9 mouse cellular contexts compared by ENCODE assay signal in the genomic region with DNA sequence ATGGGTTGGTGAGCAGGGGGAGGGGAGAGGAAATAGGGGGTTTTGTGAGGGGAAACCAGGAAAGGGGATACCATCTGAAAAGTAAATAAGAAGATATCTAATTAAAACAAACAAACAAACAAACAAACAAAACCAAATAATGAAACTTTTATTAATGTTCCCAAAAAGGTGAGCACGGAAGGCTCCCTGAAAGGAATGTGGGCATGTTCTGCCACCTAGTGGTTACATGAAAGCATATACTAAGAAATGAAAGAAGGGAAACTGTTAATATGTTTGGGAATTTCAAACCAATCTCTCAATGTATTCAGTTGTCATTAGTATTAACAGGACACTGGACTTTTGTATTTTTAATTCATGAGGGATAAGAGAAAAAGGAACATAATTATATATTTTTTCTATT. TPM values are rescaled to one million over a fixed set of nuclear protein-coding genes. Genes with fewer than 3 reads are reported as not detected.
DNase-seq lines count a peak whose midpoint lies in the region; ATAC-seq and TF ChIP-seq lines count a peak whose summit lies in the region.
"Had no signal": no experiment of that assay in that cellular context is flagged by ENCODE, and none has a peak within 500 bp of the region (broad histone marks: within the 10 kb centered on the region; RNA-seq: fewer than 3 reads in every experiment).

No protein-coding gene starts in this region.

- ATAC-seq in forebrain, postnatal 0 days, result no peak
- ATAC-seq in forebrain, embryonic 11.5 days (replicated peaks; ENCODE audit: low FRiP score), result no peak
- ATAC-seq in liver, postnatal 0 days, result no peak
- no peak; the same call in 1 of the 2 replicates for ATAC-seq in forebrain, embryonic 16.5 days
- ATAC-seq in intestine, embryonic 15.5 days, result no peak

- H3K36me3 ChIP-seq in forebrain, postnatal 0 days (ENCODE audit: insufficient read depth), result no peaks in the 10 kb centered on the region
- H3K36me3 ChIP-seq in forebrain, embryonic 11.5 days (ENCODE audit: control insufficient read depth, insufficient read depth, low read length), result no peaks in the 10 kb centered on the region
- no peaks in the 10 kb centered on the region for H3K36me3 ChIP-seq in liver, postnatal 0 days (replicated peaks; ENCODE audit: insufficient read depth, low read length)
- H3K36me3 ChIP-seq in forebrain, embryonic 16.5 days (ENCODE audit: control insufficient read depth, insufficient read depth), result no peaks in the 10 kb centered on the region
- no peaks in the 10 kb centered on the region for H3K36me3 ChIP-seq in intestine, embryonic 15.5 days
- H3K36me3 ChIP-seq: limb, embryonic 15.5 days had no signal

- TF ChIP-seq CTCF in forebrain, postnatal 0 days (IDR thresholded peaks at IDR 0.05; ENCODE audit: low read depth), result peak; percentile 83
- TF ChIP-seq CTCF in liver, postnatal 0 days (IDR thresholded peaks at IDR 0.05; ENCODE audit: low read depth), result peak; percentile 81

- TF ChIP-seq EP300 in liver, postnatal 0 days (IDR thresholded peaks at IDR 0.05; ENCODE audit: low read depth), result no peak

- no peaks in the 10 kb centered on the region for H3K9me3 ChIP-seq in forebrain, postnatal 0 days (ENCODE audit: low read length)
- no peaks in the 10 kb centered on the region for H3K9me3 ChIP-seq in forebrain, embryonic 11.5 days (ENCODE audit: control insufficient read depth, low read length)
- H3K9me3 ChIP-seq in liver, postnatal 0 days (ENCODE audit: low read length), result no peaks in the 10 kb centered on the region
- H3K9me3 ChIP-seq in forebrain, embryonic 16.5 days (ENCODE audit: control insufficient read depth, low read length), result no peaks in the 10 kb centered on the region
- no peaks in the 10 kb centered on the region; the same call in 1 of the 2 replicates for H3K9me3 ChIP-seq in intestine, embryonic 15.5 days
- H3K9me3 ChIP-seq: limb, embryonic 15.5 days had no signal

- H3K4me1 ChIP-seq in forebrain, postnatal 0 days (ENCODE audit: insufficient read depth), result no peaks in the 10 kb centered on the region
- no peaks in the 10 kb centered on the region for H3K4me1 ChIP-seq in forebrain, embryonic 11.5 days (replicated peaks; ENCODE audit: control insufficient read depth, insufficient read depth, low read length)
- H3K4me1 ChIP-seq in liver, postnatal 0 days (ENCODE audit: insufficient read depth), result no peaks in the 10 kb centered on the region
- H3K4me1 ChIP-seq in forebrain, embryonic 16.5 days (replicated peaks; ENCODE audit: control insufficient read depth, insufficient read depth, low read length), result no peaks in the 10 kb centered on the region
- no peaks in the 10 kb centered on the region for H3K4me1 ChIP-seq in intestine, embryonic 15.5 days (replicated peaks)
- H3K4me1 ChIP-seq: limb, embryonic 15.5 days had no signal

- H3K4me3 ChIP-seq in forebrain, postnatal 0 days (ENCODE audit: low read depth, low read length), result no peak overlapping the region
- no peak overlapping the region for H3K4me3 ChIP-seq in forebrain, embryonic 11.5 days (ENCODE audit: low read depth, low read length)
- no peak overlapping the region for H3K4me3 ChIP-seq in liver, postnatal 0 days (ENCODE audit: low read depth, low read length)
- H3K4me3 ChIP-seq in forebrain, embryonic 16.5 days (replicated peaks; ENCODE audit: low read length), result no peak overlapping the region
- H3K4me3 ChIP-seq in intestine, embryonic 15.5 days (replicated peaks), result no peak overlapping the region
- H3K4me3 ChIP-seq: limb, embryonic 15.5 days had no signal

- 0 out of 2 replicates have a peak, but pooled peaks cover 8% of the 10 kb centered on the region for H3K27me3 ChIP-seq in forebrain, postnatal 0 days (ENCODE audit: insufficient read depth, low read length)
- no peaks in the 10 kb centered on the region for H3K27me3 ChIP-seq in forebrain, embryonic 11.5 days (ENCODE audit: control insufficient read depth, insufficient read depth, low read length)
- no peaks in the 10 kb centered on the region for H3K27me3 ChIP-seq in liver, postnatal 0 days (ENCODE audit: insufficient read depth, low read length)
- H3K27me3 ChIP-seq in forebrain, embryonic 16.5 days (replicated peaks; ENCODE audit: control insufficient read depth, insufficient read depth, low read length), result no peaks in the 10 kb centered on the region
- no peaks in the 10 kb centered on the region for H3K27me3 ChIP-seq in intestine, embryonic 15.5 days (replicated peaks)
- H3K27me3 ChIP-seq: limb, embryonic 15.5 days had no signal

- no peak overlapping the region for H3K27ac ChIP-seq in forebrain, postnatal 0 days (ENCODE audit: low read depth, low read length)
- no peak overlapping the region for H3K27ac ChIP-seq in forebrain, embryonic 11.5 days (ENCODE audit: low read depth, low read length)
- no peak overlapping the region for H3K27ac ChIP-seq in liver, postnatal 0 days (ENCODE audit: low read depth)
- H3K27ac ChIP-seq in forebrain, embryonic 16.5 days (ENCODE audit: low read length), result no peak overlapping the region
- no peak overlapping the region for H3K27ac ChIP-seq in intestine, embryonic 15.5 days
- H3K27ac ChIP-seq: limb, embryonic 15.5 days had no signal

- DNase-seq in forebrain, postnatal 0 days, result peak; percentile 64
- no peak for DNase-seq in forebrain, embryonic 11.5 days (ENCODE audit: low spot score)
- DNase-seq in right cerebral cortex, adult 18-20 months, result peak; percentile 7
- no peak for DNase-seq in right cerebral cortex, postnatal 25 days
- DNase-seq in embryo, embryonic 11.5 days (ENCODE audit: low read depth, low spot score), result peak; percentile 36
- DNase-seq in liver, postnatal 0 days, result no peak

- H3K9ac ChIP-seq in forebrain, postnatal 0 days, result no peak overlapping the region
- no peak overlapping the region for H3K9ac ChIP-seq in forebrain, embryonic 11.5 days (ENCODE audit: low read length)
- H3K9ac ChIP-seq in liver, postnatal 0 days (replicated peaks), result no peak overlapping the region
- H3K9ac ChIP-seq in forebrain, embryonic 16.5 days (replicated peaks; ENCODE audit: low read depth, low read length), result no peak overlapping the region
- no peak overlapping the region for H3K9ac ChIP-seq in intestine, embryonic 15.5 days
- H3K9ac ChIP-seq: limb, embryonic 15.5 days had no signal

- 17% methylated on average over 1 of the region's 1 CpGs for WGBS in forebrain, postnatal 0 days
- WGBS in forebrain, embryonic 11.5 days, result 20% methylated on average over 1 of the region's 1 CpGs
- 0% methylated on average over 1 of the region's 1 CpGs for WGBS in liver, postnatal 0 days (ENCODE audit: insufficient replicate concordance)
- 8% methylated on average over 1 of the region's 1 CpGs for WGBS in forebrain, embryonic 16.5 days
- 0% methylated on average over 1 of the region's 1 CpGs for WGBS in intestine, embryonic 15.5 days

- no peak overlapping the region for H3K4me2 ChIP-seq in forebrain, postnatal 0 days (ENCODE audit: low read depth)
- H3K4me2 ChIP-seq in forebrain, embryonic 11.5 days (ENCODE audit: low read depth, low read length, severe bottlenecking), result no peak overlapping the region
- H3K4me2 ChIP-seq in liver, postnatal 0 days (ENCODE audit: low read depth, low read length), result no peak overlapping the region
- no peak overlapping the region for H3K4me2 ChIP-seq in forebrain, embryonic 16.5 days (ENCODE audit: low read length)
- no peak overlapping the region for H3K4me2 ChIP-seq in intestine, embryonic 15.5 days (replicated peaks)
- H3K4me2 ChIP-seq: limb, embryonic 15.5 days had no signal

RNA-seq across cellular contexts. Expression of a gene that starts 10.3 kb away (rescaled TPM):
- total RNA-seq in forebrain, postnatal 0 days (2014; rRNA removed), result 4.3 and 4.6 TPM in 2 replicates
- 2.1 and 2.3 TPM in 2 replicates for polyA plus RNA-seq in forebrain, postnatal 0 days (2015; fragmentation: Nextera tagmentation; extraction: Ambion mirVana)
- polyA plus RNA-seq in forebrain, embryonic 11.5 days (2014; fragmentation: Nextera tagmentation; extraction: Ambion mirVana), result 1.1 and 1.2 TPM in 2 replicates
- polyA plus RNA-seq in liver, postnatal 0 days (2015; fragmentation: Nextera tagmentation; extraction: Ambion mirVana), result 0.29 and 0.44 TPM in 2 replicates
- polyA plus RNA-seq in forebrain, embryonic 16.5 days (2015; fragmentation: Nextera tagmentation; extraction: Ambion mirVana), result 1.3 and 2.0 TPM in 2 replicates
- 1.1 and 1.2 TPM in 2 replicates for polyA plus RNA-seq in intestine, embryonic 15.5 days (2015; fragmentation: Nextera tagmentation; extraction: Ambion mirVana)

RNA-seq across cellular contexts. Expression of a gene that starts 31.3 kb away (rescaled TPM):
- 5.5 and 14.3 TPM in 2 replicates for total RNA-seq in forebrain, postnatal 0 days (2014; rRNA removed)
- polyA plus RNA-seq in forebrain, postnatal 0 days (2015; fragmentation: Nextera tagmentation; extraction: Ambion mirVana), result 2.3 and 3.4 TPM in 2 replicates
- 6.9 and 7.6 TPM in 2 replicates for polyA plus RNA-seq in forebrain, embryonic 11.5 days (2014; fragmentation: Nextera tagmentation; extraction: Ambion mirVana)
- 3.8 and 4.4 TPM in 2 replicates for polyA plus RNA-seq in liver, postnatal 0 days (2015; fragmentation: Nextera tagmentation; extraction: Ambion mirVana)
- 2.2 and 4.0 TPM in 2 replicates for polyA plus RNA-seq in forebrain, embryonic 16.5 days (2015; fragmentation: Nextera tagmentation; extraction: Ambion mirVana)
- 14.4 and 16.3 TPM in 2 replicates for polyA plus RNA-seq in intestine, embryonic 15.5 days (2015; fragmentation: Nextera tagmentation; extraction: Ambion mirVana)

Comparison
In these comparisons a context has a peak if more than half of its experiments do, and no peak if none do; other contexts are left out.
1. DNase-seq: peak in forebrain, postnatal 0 days (single experiment), right cerebral cortex, adult 18-20 months (single experiment) and embryo, embryonic 11.5 days (single experiment); none in forebrain, embryonic 11.5 days (single experiment), right cerebral cortex, postnatal 25 days (single experiment) and liver, postnatal 0 days (single experiment).